Mouse (Mus musculus) right cerebral cortex, adult 18-20 months (tissue): ENCODE measurements at regions not wholly inside any gene's neighbourhood (a gene's known extent, or its start where the extent isn't known, plus 50 kb on each side); places are given as distances from the start of the nearest gene placed in this dataset.

Experiments
- DNase-seq: peaks from one replicate; pipeline ENCODE4 v3.0.0; 2022; ENCODE audit warnings: mixed read lengths

DNA sequence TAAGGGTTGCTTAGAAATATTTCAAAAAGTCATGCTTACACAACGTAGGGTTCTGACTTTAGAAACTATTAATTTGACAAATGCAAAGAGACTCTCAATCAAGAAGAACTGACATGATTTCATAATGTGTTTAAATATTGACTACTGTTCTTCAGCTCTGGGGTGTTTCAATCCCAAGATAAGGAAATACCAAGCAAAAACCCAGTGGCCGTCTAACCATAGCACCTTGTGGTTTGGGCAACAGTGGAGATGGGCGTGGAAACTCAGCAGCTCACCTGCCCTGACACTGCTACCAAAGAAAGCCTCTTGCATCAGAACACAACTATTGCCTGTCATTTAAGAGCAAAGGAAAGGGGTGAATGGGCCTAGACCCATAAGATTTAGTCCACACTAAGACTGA lies 119.9 kb downstream of the Foxa2 start:
- no peak for DNase-seq

- no peak for DNase-seq
These were observed 139.4 kb downstream of the Foxa2 start for GRCm38 (mm10) chr2:147907341-147907740.

DNA sequence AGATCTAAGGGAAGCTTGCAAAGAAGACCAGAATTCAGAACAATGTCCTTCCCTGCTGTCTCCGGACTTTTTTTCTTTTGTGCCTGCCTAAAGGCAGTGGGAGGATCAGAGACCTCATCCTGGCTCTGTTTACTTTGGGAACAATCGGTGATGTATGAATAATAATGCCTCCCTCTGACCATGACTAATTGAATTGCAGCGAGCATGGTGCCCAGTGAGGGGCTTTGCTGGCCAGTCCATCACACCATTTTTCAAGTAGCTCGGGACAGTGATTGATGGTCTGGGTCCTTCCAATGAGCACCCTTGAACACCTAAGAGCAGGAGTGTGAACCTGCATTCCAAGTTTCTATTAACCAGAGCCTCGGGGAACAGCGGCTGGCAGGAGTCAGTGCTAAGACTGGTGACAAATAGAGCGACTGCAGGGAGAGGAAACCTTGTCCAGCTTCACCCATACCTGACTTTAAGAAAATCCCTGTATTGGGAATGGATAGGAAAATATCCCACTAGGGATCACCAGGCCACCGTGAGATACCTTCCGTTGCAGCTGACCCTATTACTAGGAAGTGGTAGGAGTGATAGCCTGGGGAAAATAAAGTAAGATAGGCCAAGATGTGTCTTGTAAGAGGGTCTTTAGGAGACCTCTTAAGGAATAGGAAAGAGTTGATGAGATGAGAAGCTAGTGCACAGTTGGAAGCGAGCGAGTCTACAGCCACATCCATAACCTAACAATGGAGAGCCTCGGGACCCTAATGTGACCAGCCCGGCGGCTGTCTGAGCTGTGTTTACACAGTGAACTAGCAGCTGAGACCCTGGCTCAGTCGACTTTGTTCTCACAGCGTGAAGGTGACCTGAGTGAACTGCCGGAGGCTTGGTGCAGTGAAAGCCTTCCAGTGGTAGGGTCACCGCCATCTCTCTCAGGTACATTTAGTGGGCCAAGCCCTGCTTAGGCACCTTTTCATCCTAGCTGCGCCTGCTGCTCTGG lies 140.7 kb downstream of the Foxa2 start:
- no peak for DNase-seq

GRCm38 (mm10) chr2:147905118-147905517 lies 141.7 kb downstream of the Foxa2 start:
- no peak for DNase-seq

DNA sequence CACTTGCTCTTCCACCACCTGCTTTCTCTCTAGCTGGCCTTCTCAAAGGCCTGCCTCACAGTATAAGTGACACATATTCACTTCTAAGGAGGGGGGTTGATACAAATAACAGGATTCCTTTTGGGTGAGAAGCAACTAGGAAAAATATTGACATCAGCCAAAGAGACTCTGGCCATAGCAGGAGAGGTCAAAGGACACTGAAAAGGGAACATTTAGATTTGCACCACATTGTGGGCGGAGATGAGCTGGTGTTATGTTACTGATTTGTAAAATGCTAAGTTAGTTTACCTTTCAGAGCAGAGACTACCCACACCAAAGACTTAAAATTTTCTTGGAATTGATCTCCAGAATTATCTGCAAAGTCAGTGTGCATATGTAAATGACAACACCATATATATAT lies 147.5 kb downstream of the Foxa2 start:
- no peak for DNase-seq

GRCm38 (mm10) chr2:147895691-147896090 lies 151.1 kb downstream of the Foxa2 start:
- DNase-seq, result peak; percentile 4

- no peak for DNase-seq
These were observed 152.6 kb downstream of the Foxa2 start for GRCm38 (mm10) chr2:147894213-147894612.

DNA sequence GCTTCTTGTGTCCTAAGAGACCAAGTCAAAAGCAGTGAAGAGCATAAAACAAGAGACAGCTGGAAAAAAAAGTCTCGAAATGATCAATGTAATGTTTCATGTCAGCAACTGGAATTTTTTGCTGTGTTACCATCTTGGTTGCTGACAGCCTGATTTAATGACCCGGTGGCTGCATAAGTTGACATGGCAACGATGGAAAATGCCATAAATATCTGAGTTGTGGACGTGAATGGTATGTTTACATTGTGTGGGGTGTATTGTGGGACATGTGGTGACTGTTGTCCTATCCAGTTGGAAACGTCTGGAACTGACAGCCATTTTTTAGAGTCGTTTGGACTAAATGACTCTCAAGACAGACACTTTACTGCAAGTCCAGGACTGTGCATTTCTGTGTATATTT lies 160.6 kb downstream of the Foxa2 start:
- no peak for DNase-seq

DNA sequence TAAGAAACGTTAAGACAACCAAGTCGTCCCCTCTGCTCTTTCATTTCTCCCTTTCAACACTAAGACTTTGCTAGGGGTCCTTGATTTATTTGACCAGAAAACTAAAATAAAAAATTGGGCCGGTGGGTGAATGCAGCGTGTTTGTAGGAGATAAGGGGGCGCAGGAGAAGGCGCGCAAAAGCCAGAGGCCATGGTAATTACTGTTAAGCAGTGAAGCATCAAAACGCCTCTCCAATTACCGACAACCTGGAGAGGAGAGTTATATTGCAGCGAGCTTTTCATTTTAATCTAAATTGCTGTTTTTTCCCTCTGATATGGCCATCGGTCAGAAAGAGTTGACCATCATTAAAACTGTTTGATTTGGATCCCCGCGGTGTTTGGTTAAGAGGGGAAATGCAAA lies 168.9 kb downstream of the Foxa2 start:
- no peak for DNase-seq

DNA sequence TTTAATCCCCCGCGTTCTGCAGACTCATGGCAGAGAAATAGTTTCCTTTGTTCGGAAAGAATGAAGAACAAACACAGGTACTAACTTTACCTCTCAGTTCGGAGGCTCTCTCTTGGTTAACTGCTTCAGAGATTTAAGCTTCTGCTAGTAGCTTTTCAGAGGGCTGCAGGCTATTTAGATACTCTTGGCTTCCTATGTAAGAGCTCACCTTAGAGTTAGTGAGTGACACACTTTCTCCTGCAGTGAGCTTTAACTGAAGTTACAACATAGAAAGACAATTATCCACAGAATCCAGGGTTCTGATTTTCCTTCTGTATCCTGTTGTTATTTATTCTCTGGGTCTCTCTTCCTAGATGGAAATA lies 169.2 kb downstream of the Foxa2 start:
- DNase-seq, result no peak

DNA sequence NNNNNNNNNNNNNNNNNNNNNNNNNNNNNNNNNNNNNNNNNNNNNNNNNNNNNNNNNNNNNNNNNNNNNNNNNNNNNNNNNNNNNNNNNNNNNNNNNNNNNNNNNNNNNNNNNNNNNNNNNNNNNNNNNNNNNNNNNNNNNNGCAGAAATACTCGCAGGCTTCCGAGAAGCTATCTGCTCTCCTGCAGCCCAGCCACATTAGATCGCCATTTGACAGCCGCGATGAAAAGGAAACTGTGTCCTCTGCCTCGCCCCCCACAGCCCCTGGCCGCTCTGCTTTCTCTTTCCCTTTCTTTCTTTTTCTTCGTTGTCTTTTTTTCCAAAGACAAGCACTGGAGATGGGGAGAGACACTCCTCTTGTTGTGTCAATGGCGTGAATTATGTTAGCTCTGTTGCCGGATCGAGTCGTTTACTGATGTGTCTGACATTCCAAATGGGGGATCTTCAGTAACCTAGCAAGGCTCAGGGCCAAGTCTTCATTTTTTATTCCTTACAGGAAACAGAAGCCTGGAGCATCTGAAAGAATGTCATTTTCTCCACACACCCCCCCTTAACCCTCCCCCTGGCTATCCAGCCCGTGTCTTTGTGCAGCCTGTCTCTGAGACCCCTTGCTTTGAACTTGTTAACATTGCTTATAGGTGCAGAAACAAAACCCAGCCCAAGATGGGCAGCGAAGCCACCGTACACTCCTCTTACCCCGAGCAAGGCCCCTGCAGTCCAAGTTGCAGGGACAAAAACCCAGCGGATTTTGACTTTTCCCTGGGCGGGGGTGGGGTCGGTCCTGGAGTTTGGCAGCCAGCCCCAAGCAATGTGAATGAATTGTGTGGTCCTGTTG lies 169.8 kb downstream of the Foxa2 start:
- DNase-seq, result no peak

- no peak for DNase-seq
These were observed 173.8 kb downstream of the Foxa2 start for GRCm38 (mm10) chr2:147872972-147873371.

GRCm38 (mm10) chr2:147851186-147851802 lies 195.5 kb downstream of the Foxa2 start:
- no peak for DNase-seq

GRCm38 (mm10) chr2:147846968-147847749 lies 199.6 kb downstream of the Foxa2 start:
- DNase-seq, result peak; percentile 9

DNA sequence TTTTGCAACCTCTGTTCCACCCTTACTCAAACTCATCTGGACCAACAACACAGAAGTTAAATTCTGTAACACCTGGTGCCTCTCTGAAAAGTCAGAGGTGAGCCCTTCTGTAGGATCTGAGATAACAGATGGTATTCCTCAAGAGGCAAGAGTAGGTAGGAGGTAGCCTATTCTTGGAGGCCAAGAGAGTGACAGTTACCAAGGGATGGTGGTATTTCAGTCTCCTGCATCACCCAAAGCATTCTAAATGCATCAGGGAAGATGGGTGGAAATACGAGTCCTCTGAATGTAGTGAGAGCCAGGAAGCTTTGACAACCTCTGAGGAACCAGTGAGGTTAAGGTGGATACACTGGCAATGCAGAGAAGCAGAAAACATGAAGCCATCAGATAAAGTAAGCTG lies 201.5 kb downstream of the Foxa2 start:
- peak; percentile 11 for DNase-seq

- DNase-seq, result no peak
These were observed 205.8 kb downstream of the Foxa2 start for GRCm38 (mm10) chr2:147840936-147841335.

GRCm38 (mm10) chr2:147838613-147839012 lies 208.2 kb downstream of the Foxa2 start:
- no peak for DNase-seq

- no peak for DNase-seq
These were observed 216.2 kb downstream of the Foxa2 start for GRCm38 (mm10) chr2:147830551-147830950.

- DNase-seq, result no peak
These were observed 229.8 kb downstream of the Foxa2 start for GRCm38 (mm10) chr2:147816951-147817350.

DNA sequence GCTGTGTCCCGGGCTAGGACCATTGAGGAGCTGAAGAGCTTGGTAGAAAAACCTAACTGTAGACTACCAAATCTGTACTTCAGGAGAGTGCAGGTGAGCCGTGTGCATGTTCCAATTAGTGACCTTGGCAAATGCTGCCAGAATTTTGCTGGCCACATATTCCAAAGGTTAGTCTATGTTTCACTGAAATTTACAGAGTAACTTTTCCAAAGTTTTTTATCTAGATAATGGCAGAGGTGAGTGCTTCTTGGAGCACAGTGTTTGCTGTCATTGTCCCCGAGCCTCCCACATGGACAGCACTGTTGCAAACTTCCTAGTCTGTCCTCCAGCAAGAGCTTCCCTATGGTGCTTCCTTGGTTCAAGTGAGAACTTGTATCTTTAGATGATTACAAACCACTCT lies 232.5 kb downstream of the Foxa2 start:
- no peak for DNase-seq

DNA sequence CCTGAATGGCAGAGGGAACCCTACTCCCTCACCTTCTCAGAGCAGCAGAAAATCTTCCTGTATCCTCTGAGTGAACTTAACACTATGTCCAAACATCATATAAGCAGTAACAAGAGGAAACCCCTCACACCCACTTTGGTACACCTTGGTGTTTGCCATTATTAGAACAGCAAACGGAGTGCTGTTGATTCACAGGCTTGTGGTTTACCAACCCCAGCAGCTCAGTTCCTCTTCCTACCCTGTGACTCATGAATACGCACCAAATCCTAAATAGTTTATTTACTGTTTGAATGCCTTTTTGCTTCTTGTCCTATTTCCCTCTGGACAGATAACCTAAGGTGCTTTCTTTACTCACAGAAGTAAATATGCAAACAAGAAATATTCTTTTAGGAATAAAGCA lies 233.3 kb downstream of the Foxa2 start:
- DNase-seq, result no peak

DNA sequence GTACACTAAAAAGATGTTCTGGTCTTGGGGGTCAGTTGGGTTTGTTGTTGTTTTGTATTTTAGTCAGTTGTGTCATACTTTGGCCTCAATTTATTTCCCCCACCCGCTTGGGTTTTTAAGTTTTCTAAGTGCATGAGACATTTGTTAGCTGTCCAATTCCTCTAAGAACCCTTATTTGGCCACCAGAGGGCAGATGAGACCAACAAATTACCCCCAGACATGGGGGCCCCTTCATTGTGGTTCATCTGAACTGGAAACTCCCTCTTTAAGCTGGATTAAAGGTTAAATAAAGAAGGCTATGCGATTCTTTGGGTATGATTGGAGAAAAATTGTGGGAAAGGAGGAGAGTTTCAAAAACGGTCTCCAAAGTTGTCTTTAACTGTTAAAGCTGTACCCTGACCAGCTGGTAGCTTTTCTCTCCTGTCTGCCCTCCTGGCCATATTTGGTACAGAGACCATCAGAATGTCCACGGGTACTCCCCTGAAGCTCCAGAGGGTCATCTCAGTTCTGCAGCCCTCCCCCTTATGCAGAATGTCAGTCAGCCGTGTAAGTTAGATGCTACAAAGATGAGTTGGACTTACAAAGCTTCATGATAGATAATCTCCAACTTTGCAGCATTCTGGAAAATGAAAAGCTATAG lies 238.6 kb downstream of the Foxa2 start:
- peak; percentile 52 for DNase-seq
